Mouse (Mus musculus): Measurements from ENCODE around the gene Notch2. TPM values are rescaled to one million over a fixed set of nuclear protein-coding genes. Genes with fewer than 3 reads are reported as not detected.

Notch2 gene
- polyA plus RNA-seq, 1 experiment from 2014 or later: 20.8 TPM

DNA sequence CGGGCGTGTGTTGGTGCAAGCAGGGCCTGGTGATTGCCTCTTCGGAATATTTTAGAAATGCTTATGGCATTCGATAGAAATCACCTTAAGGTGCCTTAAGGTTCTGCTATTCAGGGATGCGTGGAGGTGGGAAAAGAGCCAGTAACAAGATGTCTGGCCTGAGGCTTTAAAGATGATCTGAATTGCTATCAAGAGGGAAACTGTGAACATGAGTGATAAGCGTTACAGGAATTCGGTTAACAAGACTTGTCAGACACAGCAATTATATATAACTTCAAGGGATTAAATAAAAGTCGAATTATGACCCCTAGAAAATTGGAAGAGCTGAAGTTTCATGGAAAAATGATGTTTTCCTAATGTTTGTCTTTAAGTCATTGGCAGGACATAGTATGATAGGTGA is 51.7 kb downstream of the Notch2 start:
- Histone ChIP-seq H3K36me3 (ENCODE audit: control insufficient read depth, insufficient read depth, low read length) (no peaks in the 10 kb centered on the region), H3K4me3 (ENCODE audit: low read depth, low read length) (no peak overlapping the region), H3K9me3 (ENCODE audit: control insufficient read depth, low read length) (no peaks in the 10 kb centered on the region), H3K4me1 (replicated peaks; ENCODE audit: control insufficient read depth, insufficient read depth, low read length) (peaks cover 4% of the 10 kb centered on the region; the same call in 1 of the 2 replicates), H3K4me2 (replicated peaks; ENCODE audit: low read depth, low read length) (no peak overlapping the region), H3K9ac (ENCODE audit: low read depth, low read length) (no peak overlapping the region), H3K27ac (ENCODE audit: low read depth, low read length) (no peak overlapping the region), H3K27me3 (ENCODE audit: control insufficient read depth, insufficient read depth, low read length) (no peaks in the 10 kb centered on the region)
- no peak for ATAC-seq (ENCODE audit: low FRiP score)
- no peak for DNase-seq (ENCODE audit: low spot score)
- WGBS: 91% methylated on average over 8 of the region's 8 CpGs

DNA sequence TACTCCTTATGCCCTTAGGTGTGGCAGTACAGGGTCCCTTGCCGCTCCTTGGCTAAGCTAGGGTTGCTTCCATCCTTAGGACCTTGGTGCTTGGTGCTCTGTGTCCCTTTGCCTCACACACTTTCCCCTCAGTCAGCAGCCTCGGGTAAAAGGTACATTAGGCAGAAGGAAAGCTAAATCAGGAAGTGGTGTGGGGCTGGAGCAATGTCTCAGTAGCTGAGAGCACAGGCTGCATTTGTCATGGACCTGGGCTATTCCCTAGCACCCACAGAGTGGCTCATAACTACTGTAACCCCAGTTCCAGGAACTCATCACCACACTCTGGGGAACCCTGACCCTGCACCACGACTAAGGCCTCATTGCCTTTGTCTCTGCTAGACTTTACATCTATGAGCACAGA is 53.1 kb downstream of the Notch2 start:
- H3K27me3 ChIP-seq (ENCODE audit: control insufficient read depth, insufficient read depth, low read length): no peaks in the 10 kb centered on the region
- 84% methylated on average over 3 of the region's 3 CpGs for WGBS

GRCm38 (mm10) chr3:98067413-98067812 is 54.1 kb downstream of the Notch2 start:
- Histone ChIP-seq H3K27ac (ENCODE audit: low read depth, low read length) (no peak overlapping the region), H3K4me1 (replicated peaks; ENCODE audit: control insufficient read depth, insufficient read depth, low read length) (no peaks in the 10 kb centered on the region), H3K4me2 (replicated peaks; ENCODE audit: low read depth, low read length) (no peak overlapping the region), H3K4me3 (ENCODE audit: low read depth, low read length) (no peak overlapping the region), H3K9me3 (ENCODE audit: control insufficient read depth, low read length) (no peaks in the 10 kb centered on the region), H3K9ac (ENCODE audit: low read depth, low read length) (no peak overlapping the region), H3K36me3 (ENCODE audit: control insufficient read depth, insufficient read depth, low read length) (no peaks in the 10 kb centered on the region), H3K27me3 (ENCODE audit: control insufficient read depth, insufficient read depth, low read length) (no peaks in the 10 kb centered on the region)
- WGBS: 93% methylated on average over 3 of the region's 3 CpGs
- DNase-seq (ENCODE audit: low spot score) (no peak), ATAC-seq (ENCODE audit: low FRiP score) (no peak)

More for the DNA sequence above, 53.1 kb downstream of the Notch2 start:
- no peak overlapping the region for H3K27ac ChIP-seq (ENCODE audit: low read depth, low read length)
- no peak for ATAC-seq (ENCODE audit: low FRiP score)
- no peaks in the 10 kb centered on the region for H3K9me3 ChIP-seq (ENCODE audit: control insufficient read depth, low read length)
- no peak overlapping the region for H3K9ac ChIP-seq (ENCODE audit: low read depth, low read length)
- no peak overlapping the region for H3K4me2 ChIP-seq (replicated peaks; ENCODE audit: low read depth, low read length)
- DNase-seq (ENCODE audit: low spot score): no peak
- no peak overlapping the region for H3K4me3 ChIP-seq (ENCODE audit: low read depth, low read length)
- H3K4me1 ChIP-seq (replicated peaks; ENCODE audit: control insufficient read depth, insufficient read depth, low read length): 0 out of 2 replicates have a peak, but pooled peaks cover 4% of the 10 kb centered on the region
- H3K36me3 ChIP-seq (ENCODE audit: control insufficient read depth, insufficient read depth, low read length): no peaks in the 10 kb centered on the region

DNA sequence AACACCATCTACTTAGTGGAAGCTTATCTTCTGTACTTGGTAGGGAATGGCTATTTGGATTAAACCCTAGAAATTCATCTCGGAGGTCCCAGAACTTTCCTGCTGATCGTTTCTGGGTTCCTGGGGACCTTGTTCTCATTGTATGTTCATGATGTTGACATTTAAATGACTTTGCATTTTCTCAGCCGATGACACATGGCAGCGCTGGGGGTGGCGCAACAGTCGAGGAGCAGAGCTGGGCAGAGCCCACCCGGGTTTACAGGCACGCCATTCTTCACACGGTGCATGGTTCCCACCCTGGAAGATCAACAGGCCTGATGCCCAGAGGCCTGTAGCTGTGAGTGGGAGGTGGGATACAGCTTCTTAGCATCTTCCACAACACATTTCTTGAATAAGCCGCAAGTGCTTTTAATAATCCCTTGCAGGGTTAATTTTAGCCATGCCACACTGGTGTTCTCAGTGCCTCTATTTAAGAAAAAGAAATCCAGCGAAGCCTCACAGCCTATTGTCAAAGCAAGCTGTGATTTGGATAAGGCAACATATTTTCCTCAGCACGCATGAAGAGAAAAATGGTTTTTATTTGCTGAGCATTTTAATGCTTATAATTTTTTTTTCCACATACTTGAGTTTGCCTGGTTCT is 54.6 kb downstream of the Notch2 start:
- no peak overlapping the region for H3K9ac ChIP-seq (ENCODE audit: low read depth, low read length)
- no peak overlapping the region for H3K4me2 ChIP-seq (replicated peaks; ENCODE audit: low read depth, low read length)
- H3K4me3 ChIP-seq (ENCODE audit: low read depth, low read length): no peak overlapping the region
- H3K4me1 ChIP-seq (replicated peaks; ENCODE audit: control insufficient read depth, insufficient read depth, low read length): no peaks in the 10 kb centered on the region
- no peak for DNase-seq (ENCODE audit: low spot score)
- H3K27me3 ChIP-seq (ENCODE audit: control insufficient read depth, insufficient read depth, low read length): no peaks in the 10 kb centered on the region
- H3K9me3 ChIP-seq (ENCODE audit: control insufficient read depth, low read length): no peaks in the 10 kb centered on the region
- H3K27ac ChIP-seq (ENCODE audit: low read depth, low read length): no peak overlapping the region
- no peak for ATAC-seq (ENCODE audit: low FRiP score)
- WGBS: 87% methylated on average over 12 of the region's 12 CpGs
- no peaks in the 10 kb centered on the region for H3K36me3 ChIP-seq (ENCODE audit: control insufficient read depth, insufficient read depth, low read length)

- H3K27ac ChIP-seq (ENCODE audit: low read depth, low read length): no peak overlapping the region
- H3K9me3 ChIP-seq (ENCODE audit: control insufficient read depth, low read length): no peaks in the 10 kb centered on the region
- no peaks in the 10 kb centered on the region for H3K27me3 ChIP-seq (ENCODE audit: control insufficient read depth, insufficient read depth, low read length)
- 80% methylated on average over 7 of the region's 7 CpGs for WGBS
- H3K4me2 ChIP-seq (replicated peaks; ENCODE audit: low read depth, low read length): no peak overlapping the region
- no peak overlapping the region for H3K4me3 ChIP-seq (ENCODE audit: low read depth, low read length)
- H3K4me1 ChIP-seq (replicated peaks; ENCODE audit: control insufficient read depth, insufficient read depth, low read length): no peaks in the 10 kb centered on the region
- no peak for ATAC-seq (ENCODE audit: low FRiP score)
- DNase-seq (ENCODE audit: low spot score): no peak
- 0 out of 2 replicates have a peak, but pooled peaks cover 2% of the 10 kb centered on the region for H3K36me3 ChIP-seq (ENCODE audit: control insufficient read depth, insufficient read depth, low read length)
- no peak overlapping the region for H3K9ac ChIP-seq (ENCODE audit: low read depth, low read length)
Observed at GRCm38 (mm10) chr3:98069161-98069560, 55.8 kb downstream of the Notch2 start.

- Histone ChIP-seq H3K4me3 (ENCODE audit: low read depth, low read length) (no peak overlapping the region), H3K9me3 (ENCODE audit: control insufficient read depth, low read length) (no peaks in the 10 kb centered on the region), H3K4me1 (replicated peaks; ENCODE audit: control insufficient read depth, insufficient read depth, low read length) (no peaks in the 10 kb centered on the region), H3K27me3 (ENCODE audit: control insufficient read depth, insufficient read depth, low read length) (no peaks in the 10 kb centered on the region), H3K36me3 (ENCODE audit: control insufficient read depth, insufficient read depth, low read length) (0 out of 2 replicates have a peak, but pooled peaks cover 2% of the 10 kb centered on the region), H3K4me2 (replicated peaks; ENCODE audit: low read depth, low read length) (no peak overlapping the region), H3K9ac (ENCODE audit: low read depth, low read length) (no peak overlapping the region), H3K27ac (ENCODE audit: low read depth, low read length) (no peak overlapping the region)
- no peak for ATAC-seq (ENCODE audit: low FRiP score)
- WGBS: 88% methylated on average over 3 of the region's 3 CpGs
- no peak for DNase-seq (ENCODE audit: low spot score)
Observed at GRCm38 (mm10) chr3:98069856-98070255, 56.5 kb downstream of the Notch2 start.

DNA sequence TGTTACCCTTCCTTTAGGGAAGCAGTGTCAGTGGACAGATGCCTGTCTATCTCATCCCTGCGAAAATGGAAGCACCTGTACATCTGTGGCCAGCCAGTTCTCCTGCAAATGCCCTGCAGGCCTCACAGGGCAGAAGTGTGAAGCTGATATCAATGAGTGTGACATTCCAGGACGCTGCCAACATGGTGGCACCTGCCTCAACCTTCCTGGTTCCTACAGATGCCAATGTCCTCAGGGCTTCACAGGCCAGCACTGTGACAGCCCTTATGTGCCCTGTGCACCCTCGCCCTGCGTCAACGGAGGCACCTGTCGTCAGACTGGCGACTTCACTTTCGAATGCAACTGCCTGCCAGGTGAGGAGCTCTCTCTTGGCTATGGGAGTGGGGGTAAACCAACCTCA is 59.2 kb downstream of the Notch2 start:
- Histone ChIP-seq H3K27me3 (ENCODE audit: control insufficient read depth, insufficient read depth, low read length) (no peaks in the 10 kb centered on the region), H3K9me3 (ENCODE audit: control insufficient read depth, low read length) (no peaks in the 10 kb centered on the region), H3K36me3 (ENCODE audit: control insufficient read depth, insufficient read depth, low read length) (0 out of 2 replicates have a peak, but pooled peaks cover 4% of the 10 kb centered on the region), H3K4me3 (ENCODE audit: low read depth, low read length) (no peak overlapping the region), H3K27ac (ENCODE audit: low read depth, low read length) (no peak overlapping the region), H3K4me2 (replicated peaks; ENCODE audit: low read depth, low read length) (no peak overlapping the region), H3K9ac (ENCODE audit: low read depth, low read length) (no peak overlapping the region), H3K4me1 (replicated peaks; ENCODE audit: control insufficient read depth, insufficient read depth, low read length) (no peaks in the 10 kb centered on the region)
- WGBS: 92% methylated on average over 8 of the region's 8 CpGs
- ATAC-seq (ENCODE audit: low FRiP score) (no peak), DNase-seq (ENCODE audit: low spot score) (no peak)

GRCm38 (mm10) chr3:98073545-98073944 is 60.2 kb downstream of the Notch2 start:
- Histone ChIP-seq H3K4me1 (replicated peaks; ENCODE audit: control insufficient read depth, insufficient read depth, low read length) (no peaks in the 10 kb centered on the region), H3K9me3 (ENCODE audit: control insufficient read depth, low read length) (no peaks in the 10 kb centered on the region), H3K27me3 (ENCODE audit: control insufficient read depth, insufficient read depth, low read length) (no peaks in the 10 kb centered on the region), H3K4me3 (ENCODE audit: low read depth, low read length) (no peak overlapping the region), H3K9ac (ENCODE audit: low read depth, low read length) (no peak overlapping the region), H3K27ac (ENCODE audit: low read depth, low read length) (no peak overlapping the region), H3K4me2 (replicated peaks; ENCODE audit: low read depth, low read length) (no peak overlapping the region), H3K36me3 (ENCODE audit: control insufficient read depth, insufficient read depth, low read length) (0 out of 2 replicates have a peak, but pooled peaks cover 4% of the 10 kb centered on the region)
- 91% methylated on average over 4 of the region's 4 CpGs for WGBS
- DNase-seq (ENCODE audit: low spot score) (no peak), ATAC-seq (ENCODE audit: low FRiP score) (no peak)

GRCm38 (mm10) chr3:98074622-98075231 is 61.4 kb downstream of the Notch2 start:
- Histone ChIP-seq H3K27ac (ENCODE audit: low read depth, low read length) (peak overlapping the region; percentile 54; the same call in 1 of the 2 replicates), H3K9ac (ENCODE audit: low read depth, low read length) (no peak overlapping the region), H3K27me3 (ENCODE audit: control insufficient read depth, insufficient read depth, low read length) (no peaks in the 10 kb centered on the region), H3K4me3 (ENCODE audit: low read depth, low read length) (no peak overlapping the region), H3K4me2 (replicated peaks; ENCODE audit: low read depth, low read length) (no peak overlapping the region), H3K36me3 (ENCODE audit: control insufficient read depth, insufficient read depth, low read length) (0 out of 2 replicates have a peak, but pooled peaks cover 4% of the 10 kb centered on the region), H3K4me1 (replicated peaks; ENCODE audit: control insufficient read depth, insufficient read depth, low read length) (no peaks in the 10 kb centered on the region), H3K9me3 (ENCODE audit: control insufficient read depth, low read length) (no peaks in the 10 kb centered on the region)
- 54% methylated on average over 6 of the region's 6 CpGs for WGBS
- ATAC-seq (ENCODE audit: low FRiP score): peak; percentile 35; the same call in 1 of the 2 replicates
- DNase-seq (ENCODE audit: low spot score): no peak

Measured in hindbrain, embryonic 11.5 days (tissue).